Mouse (Mus musculus): ENCODE data around the gene 1110017D15Rik. TPM values are rescaled to one million over a fixed set of nuclear protein-coding genes. Genes with fewer than 3 reads are reported as not detected.

The 1110017D15Rik gene
- total RNA-seq, 2 experiments from 2014 or later = not detected

- ATAC-seq (replicated peaks; ENCODE audit: poor library complexity, severe bottlenecking) = no peak
These were observed 1.2 kb upstream of the 1110017D15Rik start for GRCm38 (mm10) chr4:41518349-41518748.

- ATAC-seq (replicated peaks; ENCODE audit: poor library complexity, severe bottlenecking) = no peak
These were observed 3.4 kb downstream of the 1110017D15Rik start for GRCm38 (mm10) chr4:41513714-41514113.

GRCm38 (mm10) chr4:41513309-41513708 lies 3.8 kb downstream of the 1110017D15Rik start:
- no peak for ATAC-seq (replicated peaks; ENCODE audit: poor library complexity, severe bottlenecking)

- no peak for ATAC-seq (replicated peaks; ENCODE audit: poor library complexity, severe bottlenecking)
These were observed 9.1 kb downstream of the 1110017D15Rik start for GRCm38 (mm10) chr4:41507998-41508397.

- ATAC-seq (replicated peaks; ENCODE audit: poor library complexity, severe bottlenecking) = no peak
These were observed 9.7 kb downstream of the 1110017D15Rik start for GRCm38 (mm10) chr4:41507326-41507924.

GRCm38 (mm10) chr4:41506906-41507305 lies 10.2 kb downstream of the 1110017D15Rik start:
- ATAC-seq (replicated peaks; ENCODE audit: poor library complexity, severe bottlenecking) = peak; percentile 71

- peak; percentile 34 for ATAC-seq (replicated peaks; ENCODE audit: poor library complexity, severe bottlenecking)
These were observed 11.0 kb downstream of the 1110017D15Rik start for GRCm38 (mm10) chr4:41506156-41506555.

- no peak for ATAC-seq (replicated peaks; ENCODE audit: poor library complexity, severe bottlenecking)
These were observed 12.0 kb downstream of the 1110017D15Rik start for GRCm38 (mm10) chr4:41505131-41505551.

GRCm38 (mm10) chr4:41504325-41504724 lies 12.8 kb downstream of the 1110017D15Rik start:
- ATAC-seq (replicated peaks; ENCODE audit: poor library complexity, severe bottlenecking) = no peak

- peak; percentile 82 for ATAC-seq (replicated peaks; ENCODE audit: poor library complexity, severe bottlenecking)
These were observed 14.1 kb downstream of the 1110017D15Rik start, which contains the start of gene AI464131 for GRCm38 (mm10) chr4:41502986-41503412. TSS of gene AI464131 (minus strand) at chr4:41503076.

- ATAC-seq (replicated peaks; ENCODE audit: poor library complexity, severe bottlenecking) = no peak
These were observed 14.8 kb downstream of the 1110017D15Rik start for GRCm38 (mm10) chr4:41502171-41502940.

GRCm38 (mm10) chr4:41500787-41501186 lies 16.3 kb downstream of the 1110017D15Rik start:
- ATAC-seq (replicated peaks; ENCODE audit: poor library complexity, severe bottlenecking) = no peak

GRCm38 (mm10) chr4:41499619-41500018 lies 17.5 kb downstream of the 1110017D15Rik start:
- no peak for ATAC-seq (replicated peaks; ENCODE audit: poor library complexity, severe bottlenecking)

- ATAC-seq (replicated peaks; ENCODE audit: poor library complexity, severe bottlenecking) = 0 out of 2 replicates have a peak, but pooled peaks have one; percentile 8
These were observed 18.2 kb downstream of the 1110017D15Rik start for GRCm38 (mm10) chr4:41498921-41499391.

GRCm38 (mm10) chr4:41497995-41498845 lies 18.9 kb downstream of the 1110017D15Rik start:
- no peak for ATAC-seq (replicated peaks; ENCODE audit: poor library complexity, severe bottlenecking)

GRCm38 (mm10) chr4:41497579-41497978 lies 19.6 kb downstream of the 1110017D15Rik start:
- ATAC-seq (replicated peaks; ENCODE audit: poor library complexity, severe bottlenecking) = peak; percentile 61

GRCm38 (mm10) chr4:41497046-41497445 lies 20.1 kb downstream of the 1110017D15Rik start:
- ATAC-seq (replicated peaks; ENCODE audit: poor library complexity, severe bottlenecking) = no peak

GRCm38 (mm10) chr4:41495850-41496249 lies 21.3 kb downstream of the 1110017D15Rik start:
- ATAC-seq (replicated peaks; ENCODE audit: poor library complexity, severe bottlenecking) = no peak

GRCm38 (mm10) chr4:41495076-41495475 lies 22.1 kb downstream of the 1110017D15Rik start:
- ATAC-seq (replicated peaks; ENCODE audit: poor library complexity, severe bottlenecking) = no peak

GRCm38 (mm10) chr4:41494378-41494777 lies 22.8 kb downstream of the 1110017D15Rik start:
- no peak for ATAC-seq (replicated peaks; ENCODE audit: poor library complexity, severe bottlenecking)
